Mouse (Mus musculus): ENCODE measurements around the gene Nol7. TPM values are rescaled to one million over a fixed set of nuclear protein-coding genes. Genes with fewer than 3 reads are reported as not detected.

Nol7 gene
- polyA plus RNA-seq, 1 experiment from 2014 or later = 127 TPM

DNA sequence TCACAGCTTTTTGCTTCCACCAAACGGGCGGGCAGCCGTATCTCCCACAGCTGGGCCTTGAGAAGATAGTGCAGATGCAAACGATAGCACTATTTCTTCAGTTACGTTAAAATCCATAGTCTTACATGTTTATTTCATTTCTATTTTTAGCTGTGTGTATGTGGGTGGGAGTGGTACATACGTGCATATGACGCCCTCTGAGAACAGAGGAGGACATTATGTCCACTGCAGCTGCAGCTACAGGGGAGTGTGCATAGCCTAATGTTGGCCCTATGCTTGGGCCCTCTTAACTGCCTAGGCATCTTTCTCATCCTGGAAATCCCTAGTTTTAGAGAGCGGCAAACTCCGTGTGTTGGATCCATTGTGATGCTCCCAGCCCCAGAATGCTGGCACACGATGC is 24.0 kb upstream of the Nol7 start:
- Histone ChIP-seq H3K9ac (ENCODE audit: low read depth, low read length) (no peak overlapping the region), H3K36me3 (ENCODE audit: control insufficient read depth, insufficient read depth) (peaks cover 31% of the 10 kb centered on the region), H3K27ac (ENCODE audit: low read depth, low read length) (no peak overlapping the region), H3K4me1 (replicated peaks; ENCODE audit: control insufficient read depth, insufficient read depth, low read length) (no peaks in the 10 kb centered on the region), H3K4me3 (ENCODE audit: low read depth, low read length) (no peak overlapping the region), H3K9me3 (ENCODE audit: control insufficient read depth) (no peaks in the 10 kb centered on the region), H3K27me3 (replicated peaks; ENCODE audit: control insufficient read depth, insufficient read depth, low read length) (no peaks in the 10 kb centered on the region), H3K4me2 (replicated peaks; ENCODE audit: low read depth) (no peak overlapping the region)
- 77% methylated on average over 10 of the region's 10 CpGs for WGBS
- ATAC-seq = no peak
- no peak for TF ChIP-seq CTCF (IDR thresholded peaks at IDR 0.05; ENCODE audit: low read depth)

DNA sequence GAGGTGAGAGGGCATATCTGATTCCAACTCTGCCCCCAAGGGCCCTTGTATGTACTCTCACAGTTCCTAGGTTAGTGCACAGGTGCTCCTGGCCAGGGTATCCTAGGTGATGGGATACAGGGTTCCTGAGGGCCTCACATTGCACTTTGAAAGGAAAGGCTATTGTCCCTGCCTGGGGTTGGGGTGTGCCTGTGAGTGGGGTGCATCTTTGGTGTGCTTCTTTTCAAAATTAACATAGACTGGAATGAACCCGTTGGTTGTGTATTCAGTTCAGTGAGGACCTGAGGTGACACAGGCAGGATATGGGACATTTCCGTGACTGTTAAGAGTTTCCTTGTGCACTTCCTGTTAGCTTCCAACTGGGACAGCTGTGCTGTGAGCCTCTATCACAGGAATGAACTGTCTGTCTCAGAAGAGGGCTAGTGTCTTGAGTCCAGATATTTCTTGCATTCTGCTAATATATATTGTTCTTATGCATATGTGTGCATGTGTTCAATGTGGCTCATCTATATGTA is 23.2 kb upstream of the Nol7 start:
- no peaks in the 10 kb centered on the region for H3K4me1 ChIP-seq (replicated peaks; ENCODE audit: control insufficient read depth, insufficient read depth, low read length)
- no peaks in the 10 kb centered on the region for H3K9me3 ChIP-seq (ENCODE audit: control insufficient read depth)
- WGBS = 70% methylated on average over 2 of the region's 2 CpGs
- no peak overlapping the region for H3K4me3 ChIP-seq (ENCODE audit: low read depth, low read length)
- ATAC-seq = no peak
- no peak overlapping the region for H3K9ac ChIP-seq (ENCODE audit: low read depth, low read length)
- H3K4me2 ChIP-seq (replicated peaks; ENCODE audit: low read depth) = no peak overlapping the region
- H3K27me3 ChIP-seq (replicated peaks; ENCODE audit: control insufficient read depth, insufficient read depth, low read length) = no peaks in the 10 kb centered on the region
- no peak for TF ChIP-seq CTCF (IDR thresholded peaks at IDR 0.05; ENCODE audit: low read depth)
- peaks cover 31% of the 10 kb centered on the region for H3K36me3 ChIP-seq (ENCODE audit: control insufficient read depth, insufficient read depth)
- H3K27ac ChIP-seq (ENCODE audit: low read depth, low read length) = no peak overlapping the region

DNA sequence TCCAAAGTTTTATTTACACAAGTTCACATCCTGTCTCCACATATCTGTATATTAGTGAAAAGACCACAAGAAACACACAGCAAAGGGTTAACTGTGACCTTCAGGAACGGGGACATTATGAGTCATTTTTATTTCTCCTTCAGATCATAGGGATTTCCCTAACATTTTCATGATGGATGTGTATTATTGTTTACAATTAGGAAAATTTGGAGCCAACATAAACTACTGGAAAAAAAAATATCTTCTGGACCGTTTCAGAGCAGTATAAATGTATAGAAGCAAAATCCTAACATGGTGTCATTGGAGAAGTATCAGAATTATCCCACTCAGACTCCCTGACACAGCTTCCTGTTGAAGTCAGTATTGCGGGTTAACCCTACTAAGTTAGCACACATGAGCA is 18.2 kb upstream of the Nol7 start:
- Histone ChIP-seq H3K36me3 (ENCODE audit: control insufficient read depth, insufficient read depth) (peaks cover 15% of the 10 kb centered on the region; the same call in 1 of the 2 replicates), H3K9me3 (ENCODE audit: control insufficient read depth) (no peaks in the 10 kb centered on the region), H3K27ac (ENCODE audit: low read depth, low read length) (no peak overlapping the region), H3K27me3 (replicated peaks; ENCODE audit: control insufficient read depth, insufficient read depth, low read length) (no peaks in the 10 kb centered on the region), H3K9ac (ENCODE audit: low read depth, low read length) (no peak overlapping the region), H3K4me1 (replicated peaks; ENCODE audit: control insufficient read depth, insufficient read depth, low read length) (no peaks in the 10 kb centered on the region), H3K4me2 (replicated peaks; ENCODE audit: low read depth) (no peak overlapping the region), H3K4me3 (ENCODE audit: low read depth, low read length) (no peak overlapping the region)
- WGBS = 61% methylated on average over 3 of the region's 3 CpGs
- TF ChIP-seq CTCF (IDR thresholded peaks at IDR 0.05; ENCODE audit: low read depth) = no peak
- ATAC-seq = no peak

DNA sequence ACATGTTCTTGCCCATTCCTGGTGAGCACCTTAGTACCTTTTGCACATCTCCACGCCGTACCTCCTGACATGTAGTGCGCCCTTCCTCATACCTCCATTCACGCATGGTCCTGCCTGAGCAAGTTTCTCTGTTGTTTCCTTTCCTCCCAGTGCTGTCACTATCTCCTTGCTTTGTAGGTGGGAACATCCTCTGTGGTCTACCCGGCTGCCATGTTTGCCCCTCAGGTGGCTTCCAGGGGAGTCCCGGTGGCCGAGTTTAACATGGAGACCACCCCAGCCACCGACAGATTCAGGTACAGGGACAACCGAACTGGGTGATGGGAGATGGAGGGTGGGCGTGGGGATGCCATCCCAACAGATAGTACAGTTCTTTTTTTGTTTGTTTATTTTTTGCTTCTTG is 12.9 kb upstream of the Nol7 start:
- 96% methylated on average over 10 of the region's 10 CpGs for WGBS
- no peak for TF ChIP-seq CTCF (IDR thresholded peaks at IDR 0.05; ENCODE audit: low read depth)
- no peak for ATAC-seq
- Histone ChIP-seq H3K36me3 (ENCODE audit: control insufficient read depth, insufficient read depth) (no peaks in the 10 kb centered on the region), H3K9me3 (ENCODE audit: control insufficient read depth) (no peaks in the 10 kb centered on the region), H3K27me3 (replicated peaks; ENCODE audit: control insufficient read depth, insufficient read depth, low read length) (no peaks in the 10 kb centered on the region), H3K9ac (ENCODE audit: low read depth, low read length) (no peak overlapping the region), H3K4me3 (ENCODE audit: low read depth, low read length) (no peak overlapping the region), H3K4me2 (replicated peaks; ENCODE audit: low read depth) (no peak overlapping the region), H3K27ac (ENCODE audit: low read depth, low read length) (no peak overlapping the region), H3K4me1 (replicated peaks; ENCODE audit: control insufficient read depth, insufficient read depth, low read length) (no peaks in the 10 kb centered on the region)

DNA sequence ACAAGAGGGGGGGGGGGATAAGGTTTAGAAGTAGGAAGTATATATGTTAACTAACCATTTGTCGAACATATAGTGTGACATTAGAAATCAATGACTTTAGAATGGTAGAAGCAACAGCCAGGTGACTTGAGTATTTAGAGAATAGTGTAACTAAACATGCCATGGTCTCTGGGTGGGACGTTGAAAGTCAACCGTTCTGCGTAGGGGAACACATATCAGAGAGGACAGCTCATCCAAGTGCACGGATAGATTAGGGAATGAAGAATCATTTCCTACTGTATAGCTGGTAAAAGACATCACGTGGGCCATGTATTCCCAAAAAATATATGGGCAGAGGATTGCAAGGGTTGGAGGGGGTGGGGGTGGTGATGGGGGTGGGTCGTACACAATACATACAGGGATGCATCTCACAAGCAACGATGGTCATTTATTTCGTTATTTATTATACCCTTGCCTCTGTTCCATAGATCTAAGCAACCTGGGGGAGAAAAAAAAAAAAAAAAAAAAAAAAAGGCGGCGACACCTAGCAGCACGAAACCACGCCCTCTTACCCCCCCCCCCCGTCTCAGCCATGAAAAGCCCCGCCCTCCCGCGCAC is 392 bp upstream of the Nol7 start:
- H3K9ac ChIP-seq (ENCODE audit: low read depth, low read length) = peak overlapping the region; percentile 82

DNA sequence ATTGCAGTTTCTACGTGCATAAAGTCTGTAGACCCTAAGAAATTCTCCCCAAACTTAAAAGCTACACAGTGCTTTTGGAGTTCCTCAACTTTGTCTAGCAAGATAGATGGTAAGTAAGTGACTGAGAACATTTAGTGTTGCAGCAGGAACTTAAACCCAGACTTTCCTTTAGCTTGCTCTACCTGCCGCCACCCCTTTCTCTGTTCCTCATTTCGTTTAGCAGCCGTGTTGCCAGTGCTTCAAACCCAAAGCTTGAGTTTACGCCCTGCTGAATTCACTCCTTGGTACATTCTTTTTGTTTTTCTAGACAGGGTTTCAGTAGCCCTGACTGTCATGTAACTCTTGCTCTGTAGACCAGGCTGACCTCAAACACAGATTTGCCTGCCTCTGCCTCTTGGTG is 1.4 kb downstream of the Nol7 start:
- no peaks in the 10 kb centered on the region for H3K9me3 ChIP-seq (ENCODE audit: control insufficient read depth)
- ATAC-seq = no peak
- H3K27ac ChIP-seq (ENCODE audit: low read depth, low read length) = no peak overlapping the region
- no peaks in the 10 kb centered on the region for H3K4me1 ChIP-seq (replicated peaks; ENCODE audit: control insufficient read depth, insufficient read depth, low read length)
- peaks cover 34% of the 10 kb centered on the region for H3K36me3 ChIP-seq (ENCODE audit: control insufficient read depth, insufficient read depth)
- no peak overlapping the region for H3K9ac ChIP-seq (ENCODE audit: low read depth, low read length)
- H3K27me3 ChIP-seq (replicated peaks; ENCODE audit: control insufficient read depth, insufficient read depth, low read length) = no peaks in the 10 kb centered on the region
- WGBS = 85% methylated on average over 5 of the region's 5 CpGs
- no peak for TF ChIP-seq CTCF (IDR thresholded peaks at IDR 0.05; ENCODE audit: low read depth)
- 0 out of 2 replicates have a peak overlapping the region, but pooled peaks have one; percentile 71 for H3K4me3 ChIP-seq (ENCODE audit: low read depth, low read length)
- peak overlapping the region; percentile 80; the same call in 1 of the 2 replicates for H3K4me2 ChIP-seq (replicated peaks; ENCODE audit: low read depth)

More for the DNA sequence above, 392 bp upstream of the Nol7 start:
- Histone ChIP-seq H3K4me1 (replicated peaks; ENCODE audit: control insufficient read depth, insufficient read depth, low read length) (no peaks in the 10 kb centered on the region), H3K36me3 (ENCODE audit: control insufficient read depth, insufficient read depth) (peaks cover 29% of the 10 kb centered on the region), H3K4me3 (ENCODE audit: low read depth, low read length) (peak overlapping the region; percentile 71), H3K27me3 (replicated peaks; ENCODE audit: control insufficient read depth, insufficient read depth, low read length) (no peaks in the 10 kb centered on the region), H3K27ac (ENCODE audit: low read depth, low read length) (no peak overlapping the region), H3K9me3 (ENCODE audit: control insufficient read depth) (no peaks in the 10 kb centered on the region), H3K4me2 (replicated peaks; ENCODE audit: low read depth) (peak overlapping the region; percentile 80; the same call in 1 of the 2 replicates)
- no peak for ATAC-seq
- no peak for TF ChIP-seq CTCF (IDR thresholded peaks at IDR 0.05; ENCODE audit: low read depth)
- WGBS = 77% methylated on average over 9 of the region's 17 CpGs

Measured in intestine, postnatal 0 days (tissue).